ENCODE assay signal across 8 mouse cellular contexts in genomic region chr5:33694461-33694847, GRCm38 (mm10). TPM values are rescaled to one million over a fixed set of nuclear protein-coding genes. Genes with fewer than 3 reads are reported as not detected.
DNase-seq lines count a peak whose midpoint lies in the region; ATAC-seq and TF ChIP-seq lines count a peak whose summit lies in the region.

No protein-coding gene starts in this region.

- H3K4me1 ChIP-seq in intestine, embryonic 14.5 days (replicated peaks; ENCODE audit: control insufficient read depth, insufficient read depth, low read length), result peaks cover 47% of the 10 kb centered on the region
- H3K4me1 ChIP-seq in intestine, postnatal 0 days (replicated peaks; ENCODE audit: control insufficient read depth, insufficient read depth, low read length), result 0 out of 2 replicates have a peak, but pooled peaks cover 4% of the 10 kb centered on the region
- H3K4me1 ChIP-seq in embryonic facial prominence, embryonic 11.5 days (ENCODE audit: control insufficient read depth, insufficient read depth, low read length), result peaks cover 11% of the 10 kb centered on the region; the same call in 1 of the 2 replicates
- peaks cover 58% of the 10 kb centered on the region for H3K4me1 ChIP-seq in forebrain, embryonic 16.5 days (replicated peaks; ENCODE audit: control insufficient read depth, insufficient read depth, low read length)
- H3K4me1 ChIP-seq in midbrain, embryonic 12.5 days, result peaks cover 94% of the 10 kb centered on the region

- ATAC-seq in intestine, embryonic 14.5 days (replicated peaks; ENCODE audit: low FRiP score, low TSS enrichment, low read depth), result no peak
- ATAC-seq in intestine, postnatal 0 days, result no peak
- ATAC-seq in embryonic facial prominence, embryonic 11.5 days (replicated peaks; ENCODE audit: insufficient number of reproducible peaks, low FRiP score, low TSS enrichment, low read depth), result 0 out of 2 replicates have a peak, but pooled peaks have one; percentile 1
- ATAC-seq in forebrain, embryonic 16.5 days, result no peak
- no peak for ATAC-seq in midbrain, embryonic 12.5 days (ENCODE audit: low FRiP score, low read depth)

- no peaks in the 10 kb centered on the region; the same call in 1 of the 2 replicates for H3K27me3 ChIP-seq in intestine, embryonic 14.5 days (replicated peaks; ENCODE audit: control insufficient read depth, insufficient read depth, low read length)
- peaks cover 9% of the 10 kb centered on the region; the same call in 1 of the 2 replicates for H3K27me3 ChIP-seq in intestine, postnatal 0 days (replicated peaks; ENCODE audit: control insufficient read depth, insufficient read depth, low read length)
- no peaks in the 10 kb centered on the region; the same call in 1 of the 2 replicates for H3K27me3 ChIP-seq in embryonic facial prominence, embryonic 11.5 days (ENCODE audit: control insufficient read depth, insufficient read depth, low read length)
- 0 out of 2 replicates have a peak, but pooled peaks cover 6% of the 10 kb centered on the region for H3K27me3 ChIP-seq in forebrain, embryonic 16.5 days (replicated peaks; ENCODE audit: control insufficient read depth, insufficient read depth, low read length)
- peaks cover 92% of the 10 kb centered on the region for H3K27me3 ChIP-seq in midbrain, embryonic 12.5 days

- H3K9ac ChIP-seq in intestine, embryonic 14.5 days (ENCODE audit: low read length), result peak overlapping the region; percentile 66; the same call in 1 of the 2 replicates
- H3K9ac ChIP-seq in intestine, postnatal 0 days (ENCODE audit: low read depth, low read length), result no peak overlapping the region
- no peak overlapping the region for H3K9ac ChIP-seq in embryonic facial prominence, embryonic 11.5 days (replicated peaks; ENCODE audit: low read length)
- no peak overlapping the region; the same call in 1 of the 2 replicates for H3K9ac ChIP-seq in forebrain, embryonic 16.5 days (replicated peaks; ENCODE audit: low read depth, low read length)
- no peak overlapping the region for H3K9ac ChIP-seq in midbrain, embryonic 12.5 days (replicated peaks)

- peak overlapping the region; percentile 81; the same call in 1 of the 2 replicates for H3K4me2 ChIP-seq in intestine, embryonic 14.5 days (ENCODE audit: low read length)
- H3K4me2 ChIP-seq in intestine, postnatal 0 days (replicated peaks; ENCODE audit: low read depth), result no peak overlapping the region
- H3K4me2 ChIP-seq in embryonic facial prominence, embryonic 11.5 days (ENCODE audit: low read depth, low read length), result no peak overlapping the region
- H3K4me2 ChIP-seq in forebrain, embryonic 16.5 days (ENCODE audit: low read length), result peak overlapping the region; percentile 83
- H3K4me2 ChIP-seq in midbrain, embryonic 12.5 days (replicated peaks), result peak overlapping the region; percentile 68

- no peaks in the 10 kb centered on the region for H3K9me3 ChIP-seq in intestine, embryonic 14.5 days (ENCODE audit: control insufficient read depth, low read length)
- no peaks in the 10 kb centered on the region for H3K9me3 ChIP-seq in intestine, postnatal 0 days (ENCODE audit: control insufficient read depth)
- H3K9me3 ChIP-seq in embryonic facial prominence, embryonic 11.5 days (replicated peaks; ENCODE audit: control insufficient read depth, low read length), result no peaks in the 10 kb centered on the region
- H3K9me3 ChIP-seq in forebrain, embryonic 16.5 days (ENCODE audit: control insufficient read depth, low read length), result no peaks in the 10 kb centered on the region
- no peaks in the 10 kb centered on the region for H3K9me3 ChIP-seq in midbrain, embryonic 12.5 days

- no peak for DNase-seq in intestine, embryonic 14.5 days (ENCODE audit: low spot score)
- DNase-seq in embryonic facial prominence, embryonic 11.5 days (ENCODE audit: low spot score), result no peak
- no peak for DNase-seq in spleen, postnatal 14 days (ENCODE audit: low spot score in 2 of 2)
- no peak for DNase-seq in urinary bladder, postnatal 36 days (ENCODE audit: low spot score in 2 of 2)
- DNase-seq in thymus, adult 18-20 months, result no peak

- no peaks in the 10 kb centered on the region for H3K36me3 ChIP-seq in intestine, embryonic 14.5 days (ENCODE audit: control insufficient read depth, insufficient read depth, low read length)
- H3K36me3 ChIP-seq in intestine, postnatal 0 days (ENCODE audit: control insufficient read depth, insufficient read depth), result no peaks in the 10 kb centered on the region
- H3K36me3 ChIP-seq in embryonic facial prominence, embryonic 11.5 days (replicated peaks; ENCODE audit: control insufficient read depth, insufficient read depth, low read depth, low read length), result no peaks in the 10 kb centered on the region
- H3K36me3 ChIP-seq in forebrain, embryonic 16.5 days (ENCODE audit: control insufficient read depth, insufficient read depth), result no peaks in the 10 kb centered on the region
- no peaks in the 10 kb centered on the region for H3K36me3 ChIP-seq in midbrain, embryonic 12.5 days

- H3K4me3 ChIP-seq in intestine, embryonic 14.5 days (ENCODE audit: low read depth, low read length), result no peak overlapping the region
- H3K4me3 ChIP-seq in intestine, postnatal 0 days (ENCODE audit: low read depth, low read length), result no peak overlapping the region
- H3K4me3 ChIP-seq in embryonic facial prominence, embryonic 11.5 days (ENCODE audit: low read depth, low read length), result no peak overlapping the region
- no peak overlapping the region for H3K4me3 ChIP-seq in forebrain, embryonic 16.5 days (replicated peaks; ENCODE audit: low read length)
- no peak overlapping the region for H3K4me3 ChIP-seq in midbrain, embryonic 12.5 days

- H3K27ac ChIP-seq in intestine, embryonic 14.5 days (ENCODE audit: low read depth), result no peak overlapping the region
- H3K27ac ChIP-seq in intestine, postnatal 0 days (ENCODE audit: low read depth, low read length), result no peak overlapping the region
- H3K27ac ChIP-seq in embryonic facial prominence, embryonic 11.5 days (replicated peaks; ENCODE audit: low read depth, low read length), result no peak overlapping the region
- H3K27ac ChIP-seq in forebrain, embryonic 16.5 days (ENCODE audit: low read length), result no peak overlapping the region
- H3K27ac ChIP-seq in midbrain, embryonic 12.5 days (replicated peaks), result peak overlapping the region; percentile 92

- 64% methylated on average over 9 of the region's 9 CpGs for WGBS in intestine, embryonic 14.5 days
- WGBS in intestine, postnatal 0 days, result 71% methylated on average over 9 of the region's 9 CpGs
- 45% methylated on average over 9 of the region's 9 CpGs for WGBS in embryonic facial prominence, embryonic 11.5 days
- WGBS in forebrain, embryonic 16.5 days, result 28% methylated on average over 9 of the region's 9 CpGs
- WGBS in midbrain, embryonic 12.5 days, result 28% methylated on average over 9 of the region's 9 CpGs

- TF ChIP-seq CTCF in intestine, postnatal 0 days (IDR thresholded peaks at IDR 0.05; ENCODE audit: low read depth), result no peak

RNA-seq across cellular contexts. Expression of gene Fgfr3, which starts 27.0 kb away (rescaled TPM):
- 11.1 and 13.7 TPM in 2 replicates for polyA plus RNA-seq in intestine, embryonic 14.5 days (2014; fragmentation: Nextera tagmentation; extraction: Ambion mirVana)
- 2.6 and 3.5 TPM in 2 replicates for polyA plus RNA-seq in intestine, postnatal 0 days (2015; fragmentation: Nextera tagmentation; extraction: Ambion mirVana)
- 7.6 and 9.5 TPM in 2 replicates for polyA plus RNA-seq in embryonic facial prominence, embryonic 11.5 days (2014; fragmentation: Nextera tagmentation; extraction: Ambion mirVana)
- 29.9 and 33.0 TPM in 2 replicates for polyA plus RNA-seq in forebrain, embryonic 16.5 days (2015; fragmentation: Nextera tagmentation; extraction: Ambion mirVana)
- 66.2 and 88.3 TPM in 2 replicates for polyA plus RNA-seq in midbrain, embryonic 12.5 days (2016; fragmentation: Nextera tagmentation; extraction: Ambion mirVana)

RNA-seq across cellular contexts. Expression of gene Tmem129, which starts 36.2 kb away (rescaled TPM):
- polyA plus RNA-seq in intestine, embryonic 14.5 days (2014; fragmentation: Nextera tagmentation; extraction: Ambion mirVana), result 39.3 and 42.4 TPM in 2 replicates
- polyA plus RNA-seq in intestine, postnatal 0 days (2015; fragmentation: Nextera tagmentation; extraction: Ambion mirVana), result 18.5 and 18.8 TPM in 2 replicates
- polyA plus RNA-seq in embryonic facial prominence, embryonic 11.5 days (2014; fragmentation: Nextera tagmentation; extraction: Ambion mirVana), result 38.6 and 39.9 TPM in 2 replicates
- polyA plus RNA-seq in forebrain, embryonic 16.5 days (2015; fragmentation: Nextera tagmentation; extraction: Ambion mirVana), result 35.4 and 39.1 TPM in 2 replicates
- polyA plus RNA-seq in midbrain, embryonic 12.5 days (2016; fragmentation: Nextera tagmentation; extraction: Ambion mirVana), result 31.8 and 37.5 TPM in 2 replicates

RNA-seq across cellular contexts. Expression of gene Tacc3, which starts 36.5 kb away (rescaled TPM):
- 174 and 191 TPM in 2 replicates for polyA plus RNA-seq in intestine, embryonic 14.5 days (2014; fragmentation: Nextera tagmentation; extraction: Ambion mirVana)
- polyA plus RNA-seq in intestine, postnatal 0 days (2015; fragmentation: Nextera tagmentation; extraction: Ambion mirVana), result 37.3 and 39.3 TPM in 2 replicates
- 318 and 328 TPM in 2 replicates for polyA plus RNA-seq in embryonic facial prominence, embryonic 11.5 days (2014; fragmentation: Nextera tagmentation; extraction: Ambion mirVana)
- 71.9 and 85.2 TPM in 2 replicates for polyA plus RNA-seq in forebrain, embryonic 16.5 days (2015; fragmentation: Nextera tagmentation; extraction: Ambion mirVana)
- polyA plus RNA-seq in midbrain, embryonic 12.5 days (2016; fragmentation: Nextera tagmentation; extraction: Ambion mirVana), result 203 and 205 TPM in 2 replicates

RNA-seq across cellular contexts. Expression of gene Slbp, which starts 42.1 kb away (rescaled TPM):
- polyA plus RNA-seq in intestine, embryonic 14.5 days (2014; fragmentation: Nextera tagmentation; extraction: Ambion mirVana), result 214 and 230 TPM in 2 replicates
- polyA plus RNA-seq in intestine, postnatal 0 days (2015; fragmentation: Nextera tagmentation; extraction: Ambion mirVana), result 91.4 and 92.9 TPM in 2 replicates
- 323 and 360 TPM in 2 replicates for polyA plus RNA-seq in embryonic facial prominence, embryonic 11.5 days (2014; fragmentation: Nextera tagmentation; extraction: Ambion mirVana)
- polyA plus RNA-seq in forebrain, embryonic 16.5 days (2015; fragmentation: Nextera tagmentation; extraction: Ambion mirVana), result 126 and 130 TPM in 2 replicates
- 231 TPM in 2 replicates for polyA plus RNA-seq in midbrain, embryonic 12.5 days (2016; fragmentation: Nextera tagmentation; extraction: Ambion mirVana)

Comparison
In these comparisons a context has a peak if more than half of its experiments do, and no peak if none do; other contexts are left out.
1. H3K4me2 ChIP-seq: peak in intestine, embryonic 14.5 days (single experiment), forebrain, embryonic 16.5 days (single experiment) and midbrain, embryonic 12.5 days (single experiment); none in intestine, postnatal 0 days (single experiment) and embryonic facial prominence, embryonic 11.5 days (single experiment).